Mouse (Mus musculus) CH12.LX (cell line): ENCODE results near the gene Gm1113. TPM values are rescaled to one million over a fixed set of nuclear protein-coding genes. Genes with fewer than 3 reads are reported as not detected.

Experiments
- DNase-seq: peaks from one replicate; pipeline ENCODE4 v3.0.0-alpha.2; 2013; ENCODE audit errors: extremely low read depth
- H3K27ac ChIP-seq: 2 replicates; pipeline ENCODE4 v1.5.1; 2012; ENCODE audit warnings: low read depth, mild to moderate bottlenecking, control low read depth, moderate library complexity; ENCODE audit not compliant: insufficient read depth
- H3K27me3 ChIP-seq: replicated peaks from 2 replicates; pipeline ENCODE3; 2012; ENCODE audit warnings: inconsistent platforms
- H3K36me3 ChIP-seq, 2 experiments: replicated peaks in 1 of 2; 2 replicates each; pipeline versions ENCODE3 to v1.6.1; 2012; ENCODE audit warnings: inconsistent platforms in 1 of 2, low read length in 1 of 2, mild to moderate bottlenecking in 1 of 2, mixed read lengths in 1 of 2, moderate library complexity in 1 of 2; ENCODE audit not compliant: control insufficient read depth in 1 of 2, insufficient read depth in 1 of 2
- H3K4me1 ChIP-seq, 2 experiments: 2 replicates each; pipeline ENCODE4 v1.6.1; 2012; ENCODE audit warnings: inconsistent platforms in 1 of 2, moderate library complexity in 1 of 2; ENCODE audit not compliant: insufficient read depth in 2 of 2, control insufficient read depth in 1 of 2
- H3K4me2 ChIP-seq: 2 replicates; pipeline ENCODE4 v1.6.1; 2012; ENCODE audit warnings: low read depth, mild to moderate bottlenecking, control low read depth; ENCODE audit not compliant: poor library complexity, insufficient read depth, severe bottlenecking
- H3K4me3 ChIP-seq, 3 experiments: fragments of 150-350 bp in 1 of 3; sonication (generic) in 1 of 3; replicated peaks in 1 of 3; 2 replicates each; pipeline versions ENCODE3 to v1.5.1; 2011 to 2012; ENCODE audit warnings: low read depth in 2 of 3, low read length in 2 of 3, mild to moderate bottlenecking in 2 of 3, moderate library complexity in 2 of 3, control low read depth in 1 of 3, improper control_type of control experiment in 1 of 3, inconsistent platforms in 1 of 3, mixed read lengths in 1 of 3; ENCODE audit not compliant: poor library complexity in 1 of 3
- H3K79me2 ChIP-seq: replicated peaks from 2 replicates; pipeline ENCODE4 v1.6.1; 2012; ENCODE audit warnings: mild to moderate bottlenecking, moderate library complexity; ENCODE audit not compliant: control insufficient read depth, poor library complexity, insufficient read depth, severe bottlenecking; ENCODE audit errors: extremely low read depth
- H3K9ac ChIP-seq: 2 replicates; pipeline ENCODE4 v1.6.1; 2012; ENCODE audit warnings: low read depth, mild to moderate bottlenecking, control low read depth, moderate library complexity; ENCODE audit not compliant: insufficient read depth
- H3K9me3 ChIP-seq: replicated peaks from 2 replicates; pipeline ENCODE3; 2012; ENCODE audit warnings: low read length, inconsistent platforms, mixed read lengths
- BHLHE40 ChIP-seq: IDR thresholded peaks from 2 replicates; pipeline ENCODE4 v1.6.1; 2011; ENCODE audit warnings: mild to moderate bottlenecking, low read depth, low read length, improper control_type of control experiment
- CTCF ChIP-seq, 2 experiments: IDR thresholded peaks in 1 of 2; conservative IDR thresholded peaks in 1 of 2; 2 replicates each; pipeline ENCODE4 v1.5.1; 2011 to 2012; ENCODE audit warnings: low read depth in 2 of 2, low read length in 2 of 2, improper control_type of control experiment in 1 of 2, inconsistent platforms in 1 of 2, mild to moderate bottlenecking in 1 of 2, moderate library complexity in 1 of 2
- E2F4 ChIP-seq: IDR thresholded peaks from 2 replicates; pipeline ENCODE4 v1.6.1; 2011; ENCODE audit warnings: low read depth, low read length, improper control_type of control experiment; ENCODE audit not compliant: insufficient replicate concordance
- ELF1 ChIP-seq: IDR thresholded peaks from 2 replicates; pipeline ENCODE4 v1.6.1; 2014; ENCODE audit warnings: low read depth, mild to moderate bottlenecking, inconsistent platforms, low read length, improper control_type of control experiment
- EP300 ChIP-seq: IDR thresholded peaks from 2 replicates; pipeline ENCODE4 v1.6.1; 2011; ENCODE audit warnings: low read length, improper control_type of control experiment
- ETS1 ChIP-seq: conservative IDR thresholded peaks from 2 replicates; pipeline ENCODE4 v1.6.1; 2012; ENCODE audit warnings: low read depth, mild to moderate bottlenecking, inconsistent platforms, low read length, improper control_type of control experiment, moderate library complexity
- HCFC1 ChIP-seq: IDR thresholded peaks from 2 replicates; pipeline ENCODE4 v1.6.1; 2012; ENCODE audit warnings: low read depth, mild to moderate bottlenecking, inconsistent platforms, low read length, improper control_type of control experiment
- JUN ChIP-seq: IDR thresholded peaks from 2 replicates; pipeline ENCODE4 v1.6.1; 2011; ENCODE audit warnings: low read depth, mild to moderate bottlenecking, low read length, improper control_type of control experiment, moderate library complexity; ENCODE audit not compliant: insufficient read depth
- JUND ChIP-seq: conservative IDR thresholded peaks from 2 replicates; pipeline ENCODE4 v1.6.1; 2011; ENCODE audit warnings: low read depth, low read length, improper control_type of control experiment
- KAT2A ChIP-seq: IDR thresholded peaks from 2 replicates; pipeline ENCODE4 v1.6.1; 2012; ENCODE audit warnings: low read length, improper control_type of control experiment, inconsistent platforms; ENCODE audit not compliant: insufficient replicate concordance
- MAFK ChIP-seq: IDR thresholded peaks from 2 replicates; pipeline ENCODE4 v1.6.1; 2011; ENCODE audit warnings: low read length, improper control_type of control experiment; ENCODE audit not compliant: insufficient replicate concordance
- MAX ChIP-seq: IDR thresholded peaks from 2 replicates; pipeline ENCODE4 v1.6.1; 2011; ENCODE audit warnings: low read length, improper control_type of control experiment
- MAZ ChIP-seq: IDR thresholded peaks from 2 replicates; pipeline ENCODE4 v1.6.1; 2012; ENCODE audit warnings: low read depth, mild to moderate bottlenecking, inconsistent platforms, low read length, improper control_type of control experiment, moderate library complexity
- MXI1 ChIP-seq: IDR thresholded peaks from 2 replicates; pipeline ENCODE4 v1.6.1; 2011; ENCODE audit warnings: mild to moderate bottlenecking, low read depth, low read length, improper control_type of control experiment
- MYC ChIP-seq: IDR thresholded peaks from 2 replicates; pipeline ENCODE4 v1.6.1; 2011; ENCODE audit warnings: low read depth, mild to moderate bottlenecking, improper control_type of control experiment, low read length
- NRF1 ChIP-seq: IDR thresholded peaks from 2 replicates; pipeline ENCODE4 v1.6.1; 2014; ENCODE audit warnings: low read depth, mild to moderate bottlenecking, inconsistent platforms, low read length, improper control_type of control experiment, moderate library complexity
- PAX5 ChIP-seq: IDR thresholded peaks from 2 replicates; pipeline ENCODE4 v1.6.1; 2012; ENCODE audit warnings: low read length, inconsistent platforms, mixed read lengths
- POLR2A ChIP-seq: IDR thresholded peaks from 2 replicates; pipeline ENCODE4 v1.6.1; 2011; ENCODE audit warnings: low read depth, mild to moderate bottlenecking, improper control_type of control experiment, low read length
- RAD21 ChIP-seq: IDR thresholded peaks from 2 replicates; pipeline ENCODE4 v1.6.1; 2011; ENCODE audit warnings: low read depth, mild to moderate bottlenecking, low read length, improper control_type of control experiment, moderate library complexity
- SIN3A ChIP-seq: IDR thresholded peaks from 2 replicates; pipeline ENCODE4 v1.6.1; 2012; ENCODE audit warnings: low read length, improper control_type of control experiment, inconsistent platforms
- SMC3 ChIP-seq: IDR thresholded peaks from 2 replicates; pipeline ENCODE4 v1.6.1; 2011; ENCODE audit warnings: low read depth, low read length, improper control_type of control experiment
- TCF12 ChIP-seq: IDR thresholded peaks from 2 replicates; pipeline ENCODE4 v1.6.1; 2014; ENCODE audit warnings: low read depth, mild to moderate bottlenecking, inconsistent platforms, low read length, improper control_type of control experiment
- UBTF ChIP-seq: IDR thresholded peaks from 2 replicates; pipeline ENCODE4 v1.6.1; 2012; ENCODE audit warnings: low read depth, mild to moderate bottlenecking, inconsistent platforms, low read length, improper control_type of control experiment, moderate library complexity
- USF1 ChIP-seq: IDR thresholded peaks from 2 replicates; pipeline ENCODE4 v1.6.1; 2014; ENCODE audit warnings: low read depth, mild to moderate bottlenecking, inconsistent platforms, low read length, improper control_type of control experiment
- ZC3H11A ChIP-seq: IDR thresholded peaks from 2 replicates; pipeline ENCODE4 v1.6.1; 2012; ENCODE audit warnings: low read depth, mild to moderate bottlenecking, inconsistent platforms, low read length, improper control_type of control experiment
- ZKSCAN1 ChIP-seq: IDR thresholded peaks from 2 replicates; pipeline ENCODE4 v1.6.1; 2012; ENCODE audit warnings: low read depth, inconsistent platforms, low read length, improper control_type of control experiment, borderline replicate concordance
- ZNF384 ChIP-seq: IDR thresholded peaks from 2 replicates; pipeline ENCODE4 v1.6.1; 2012; ENCODE audit warnings: low read depth, low read length, improper control_type of control experiment, inconsistent platforms
- dilution Hi-C: fragments of 300-500 bp; cut with MboI; formaldehyde crosslinking; loops from 2 replicates; pipeline ENCODE4 v1.14.3; 2020; ENCODE audit warnings: low sequenced_read_pairs; ENCODE audit not compliant: extremely low pct_unique_long_range_greater_than_20kb, extremely low pct_ligation_motif_present
- in situ Hi-C: fragments of 300-500 bp; cut with MboI; formaldehyde crosslinking; loops from 3 replicates; pipeline ENCODE4 v1.14.3; 2019; ENCODE audit warnings: low sequenced_read_pairs, low pct_ligation_motif_present, low pct_unique_long_range_greater_than_20kb, mixed read lengths
- polyA plus RNA-seq: library from polyadenylated mRNA; unstranded; fragments of >175 nt; gene quantifications from 2 replicates; pipeline ENCODE4 v1.2.1, GENCODE M21; 2012; ENCODE audit warnings: low read depth; ENCODE audit not compliant: insufficient read length
- total RNA-seq, 2 experiments: library from RNA; depleted of rRNA; stranded (reverse); fragments of 300-350 nt in 1 of 2; fragments of >200 nt in 1 of 2; gene quantifications; 2 replicates each; pipeline ENCODE4 v1.2.3; 2012 to 2014

The Gm1113 gene
- total and polyA plus RNA-seq, 3 experiments: not detected

GRCm38 (mm10) chr9:35483949-35484348 lies 34.1 kb downstream of the Gm1113 start (continued):
- TF ChIP-seq UBTF: no peak
- peak; percentile 97 for TF ChIP-seq EP300
- no peak; the same call in 1 of the 2 replicates for TF ChIP-seq HCFC1
- peak; percentile 41; the same call in 1 of the 2 replicates for TF ChIP-seq MYC
- TF ChIP-seq ETS1: peak; percentile 83
- no peak for TF ChIP-seq ZNF384
- peak; percentile 7; the same call in 1 of the 2 replicates for TF ChIP-seq SMC3
- no peak for TF ChIP-seq POLR2A
- TF ChIP-seq RAD21: no peak
- no peak for TF ChIP-seq MAX
- TF ChIP-seq ELF1: 0 out of 2 replicates have a peak, but pooled peaks have one; percentile 10
- TF ChIP-seq TCF12: peak; percentile 65; the same call in 1 of the 2 replicates
- no peak for TF ChIP-seq NRF1
- no peak for TF ChIP-seq ZKSCAN1
- TF ChIP-seq ZC3H11A: no peak
- TF ChIP-seq, all 38 proteins: peak for 14

DNA sequence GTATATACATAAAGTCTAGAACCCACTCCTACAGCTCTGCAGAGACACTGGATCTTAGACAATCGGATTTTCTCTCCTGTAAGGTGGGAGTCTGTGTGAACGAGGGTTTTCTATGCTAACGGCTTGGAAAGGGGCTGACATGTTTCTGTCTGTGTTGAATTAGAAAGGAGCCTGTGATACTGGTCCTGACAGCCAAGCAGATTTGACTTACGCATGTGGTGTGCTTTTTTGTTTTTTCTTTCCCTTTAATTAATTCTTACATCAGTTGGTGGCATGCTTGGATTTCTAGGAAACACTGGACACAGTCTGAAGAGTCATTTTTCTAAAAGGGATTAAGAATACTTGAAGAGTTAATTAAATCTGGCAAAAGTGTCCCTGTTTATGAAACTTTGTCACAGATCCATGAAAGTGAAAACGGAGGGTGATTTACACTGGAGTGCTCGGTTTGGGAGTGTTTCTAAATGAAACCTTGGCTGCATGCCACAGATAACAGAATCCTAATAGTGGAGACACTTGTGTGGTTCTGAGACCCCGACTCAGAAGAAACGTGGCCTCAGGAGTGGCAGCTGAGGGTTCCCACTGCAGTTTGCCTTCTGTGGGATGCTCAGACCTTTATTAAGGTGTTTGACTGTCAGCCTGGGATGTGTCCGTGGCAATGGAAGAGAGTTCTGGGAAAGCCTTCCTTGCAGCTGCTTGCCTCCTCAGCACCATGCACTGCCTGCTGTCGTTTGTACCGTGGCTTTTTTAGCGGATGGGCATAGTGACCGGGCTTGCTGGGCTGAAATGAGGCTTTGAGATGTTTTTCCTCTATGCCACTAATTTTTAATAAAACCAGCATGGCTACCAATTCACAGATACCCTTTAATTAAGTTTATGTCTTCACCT lies 35.8 kb downstream of the Gm1113 start:
- Histone ChIP-seq H3K4me2 (no peak overlapping the region), H3K27me3 (no peaks in the 10 kb centered on the region), H3K9me3 (no peaks in the 10 kb centered on the region), H3K4me3 (no peak overlapping the region), H3K36me3 (peaks cover 0 to 16% of the 10 kb centered on the region in 2 experiments), H3K27ac (no peak overlapping the region), H3K79me2 (no peaks in the 10 kb centered on the region), H3K9ac (no peak overlapping the region), H3K4me1 (peaks cover 12 to 31% of the 10 kb centered on the region in 2 experiments)
- dilution Hi-C loops: no loop called here
- in situ Hi-C loops: no loop called here
- TF ChIP-seq JUN (no peak), E2F4 (no peak), USF1 (no peak), HCFC1 (no peak), POLR2A (no peak)
- DNase-seq: no peak

- H3K27me3 ChIP-seq: no peaks in the 10 kb centered on the region
- no peak overlapping the region for H3K4me3 ChIP-seq
- no peaks in the 10 kb centered on the region for H3K79me2 ChIP-seq
- dilution Hi-C loops (no loop called here), in situ Hi-C loops (no loop called here)
- TF ChIP-seq UBTF (no peak), HCFC1 (no peak), MAX (no peak), KAT2A (no peak), SMC3 (no peak), PAX5 (no peak), BHLHE40 (no peak), CTCF (conservative IDR thresholded peaks at IDR 0.05 in 1 of 2, IDR thresholded peaks at IDR 0.05 in 1 of 2; ENCODE audit: low read depth in 2 of 2, low read length in 2 of 2) (no peak), MAFK (no peak), SIN3A (no peak), MAZ (no peak), NRF1 (no peak), RAD21 (no peak), ELF1 (no peak), JUND (no peak), ZNF384 (no peak), MXI1 (no peak)
- no peak overlapping the region for H3K9ac ChIP-seq
- no peak overlapping the region for H3K4me2 ChIP-seq
- peaks cover 10 to 42% of the 10 kb centered on the region in 2 experiments for H3K4me1 ChIP-seq
- H3K27ac ChIP-seq: no peak overlapping the region
- peaks cover 0 to 13% of the 10 kb centered on the region in 2 experiments for H3K36me3 ChIP-seq
- no peak for DNase-seq
- H3K9me3 ChIP-seq: no peaks in the 10 kb centered on the region
These were observed 38.6 kb downstream of the Gm1113 start for GRCm38 (mm10) chr9:35479456-35479855.
